Mouse (Mus musculus) common myeloid progenitor, adult 5-6 weeks (primary cell): ENCODE data around the gene S100a11. TPM values are rescaled to one million over a fixed set of nuclear protein-coding genes. Genes with fewer than 3 reads are reported as not detected.

Source experiments
- ATAC-seq: replicated peaks from 2 replicates; pipeline ENCODE4 v1.8.0; 2016; ENCODE audit warnings: low read depth, mild to moderate bottlenecking, moderate TSS enrichment, inconsistent platforms; ENCODE audit not compliant: poor library complexity, severe bottlenecking
- total RNA-seq: library from RNA; stranded (forward); fragments of 200-1000, 187-1606 nt; gene quantifications from 2 replicates; pipeline ENCODE4 v1.2.3, GENCODE M21; 2017

The S100a11 gene
- total RNA-seq, 1 experiment from 2014 or later, result 46.0 TPM

DNA sequence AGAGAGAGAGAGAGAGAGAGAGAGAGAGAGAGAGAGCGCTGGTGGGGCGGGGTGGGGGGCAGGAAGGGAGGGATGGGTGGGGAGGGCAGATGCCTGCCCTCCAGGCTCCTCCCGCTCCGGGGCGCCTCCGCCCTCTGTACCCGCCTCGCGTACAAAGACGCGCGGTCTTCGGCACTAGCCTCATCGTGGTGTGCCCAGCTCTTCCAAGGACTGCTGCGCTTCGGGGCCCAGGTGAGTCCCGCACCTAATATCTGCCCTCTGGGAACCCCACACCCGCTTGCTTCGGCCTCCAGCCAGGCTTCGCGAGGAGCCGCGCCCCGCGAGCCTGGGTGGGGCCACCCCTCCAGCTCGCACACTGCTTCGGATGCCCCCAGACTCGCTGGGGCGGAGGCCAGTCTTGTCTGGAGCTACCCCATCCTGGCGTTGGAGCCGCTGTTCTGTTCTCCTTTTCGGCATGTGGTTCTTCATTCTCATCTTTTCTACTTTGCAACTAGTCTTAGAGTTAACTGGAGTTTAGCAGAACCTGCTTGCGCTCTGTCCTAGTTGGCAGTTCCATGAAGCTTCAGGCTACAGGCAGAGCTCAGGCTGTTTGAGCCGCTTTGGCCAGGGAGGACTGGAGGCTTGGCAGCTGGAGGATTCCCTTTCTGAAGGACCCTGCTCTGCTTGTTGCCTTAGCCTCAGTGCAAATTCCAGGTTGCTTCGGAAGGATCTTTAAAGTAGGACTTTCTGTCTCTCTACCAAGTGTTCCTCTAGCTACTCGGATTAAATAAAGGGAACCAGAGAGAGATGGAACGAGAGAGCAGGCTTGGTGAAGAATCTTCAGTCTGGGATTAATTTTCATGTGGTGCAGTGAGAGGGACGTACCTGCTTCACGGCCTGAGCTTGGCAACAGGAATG lies 34.9 kb downstream of the S100a11 start, which contains the start of gene S100a10:
Gene S100a10 (plus strand): TSS at position 100 of the 897 bp plus-strand sequence.
- ATAC-seq, result peak; percentile 48

DNA sequence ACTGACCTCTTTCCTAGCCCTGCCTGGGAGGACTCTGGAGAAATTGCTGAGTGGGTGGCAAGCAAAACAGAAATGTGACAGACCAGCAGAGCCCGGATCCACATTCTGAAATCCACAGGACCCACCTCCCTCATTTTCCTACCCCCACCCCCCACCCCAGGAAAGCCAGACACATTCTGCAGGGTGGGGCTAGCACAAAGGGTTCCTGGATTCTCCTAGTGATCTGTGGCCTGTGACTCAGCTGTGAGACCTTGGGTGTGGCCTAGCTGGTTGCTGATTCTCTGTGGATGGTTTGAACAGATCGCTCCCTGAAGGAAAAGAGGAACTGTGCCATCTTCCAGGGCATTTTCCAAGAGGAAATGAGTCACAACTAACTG lies 35.6 kb downstream of the S100a11 start:
- ATAC-seq, result peak; percentile 44

GRCm38 (mm10) chr3:93556599-93556998 lies 36.3 kb downstream of the S100a11 start:
- no peak for ATAC-seq

DNA sequence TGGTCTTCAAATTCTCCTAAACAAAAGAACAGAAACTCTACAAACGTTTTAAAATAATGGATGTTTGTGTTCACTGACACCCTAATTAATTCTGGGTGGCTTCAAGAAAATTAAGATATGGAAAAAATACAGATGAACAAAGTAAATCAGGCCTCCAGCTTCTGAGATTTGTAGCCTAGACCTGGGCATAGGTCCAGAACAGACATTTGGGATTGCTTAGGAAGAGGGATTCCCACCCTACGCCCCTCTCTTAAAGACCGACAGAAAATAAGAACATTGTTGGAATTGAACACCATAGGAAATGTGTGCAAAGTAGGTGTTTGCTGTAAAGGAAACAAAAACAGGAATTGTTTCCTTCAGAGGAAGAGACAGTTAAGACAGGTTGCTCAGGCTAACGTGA lies 37.2 kb downstream of the S100a11 start:
- ATAC-seq, result no peak

GRCm38 (mm10) chr3:93559961-93560360 lies 39.7 kb downstream of the S100a11 start:
- ATAC-seq, result no peak

DNA sequence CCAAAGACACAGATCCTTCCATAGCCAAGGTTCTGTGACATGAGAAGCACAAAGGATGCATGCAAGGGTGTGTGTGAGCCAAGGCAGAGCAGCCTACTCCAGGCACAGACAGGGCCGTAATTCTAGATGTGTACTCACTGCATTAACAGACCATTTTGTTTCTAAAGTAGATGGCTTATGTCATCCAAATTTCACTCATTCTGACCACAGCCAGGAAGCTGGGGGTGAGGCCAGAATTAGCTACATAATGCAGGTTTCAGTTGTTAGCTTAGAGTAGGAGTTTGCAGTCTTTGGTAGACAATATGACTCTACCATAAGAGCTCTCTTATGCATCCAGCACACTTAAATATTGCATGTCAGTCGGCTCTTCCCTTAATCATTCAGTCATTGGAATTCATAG lies 42.1 kb downstream of the S100a11 start:
- ATAC-seq, result peak; percentile 72

DNA sequence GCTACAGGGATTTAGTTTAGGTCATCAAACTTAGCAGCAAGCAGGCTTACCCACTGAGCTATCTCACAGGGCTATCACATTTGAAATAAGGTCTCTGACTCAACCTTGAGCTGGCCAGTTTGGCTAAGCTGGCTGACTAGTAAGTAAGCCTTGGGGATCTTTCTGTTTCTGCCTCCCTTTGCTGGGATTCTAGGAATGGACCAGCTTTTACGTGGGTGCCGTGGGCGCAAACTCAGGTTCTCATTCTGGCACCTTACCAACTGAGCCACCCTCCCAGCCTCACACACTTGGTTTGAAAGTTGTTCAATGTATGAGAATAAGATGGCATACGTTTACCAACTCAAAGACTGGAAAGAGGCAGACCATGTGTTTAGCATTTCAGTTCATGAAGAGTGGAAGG lies 42.9 kb downstream of the S100a11 start:
- ATAC-seq, result no peak

DNA sequence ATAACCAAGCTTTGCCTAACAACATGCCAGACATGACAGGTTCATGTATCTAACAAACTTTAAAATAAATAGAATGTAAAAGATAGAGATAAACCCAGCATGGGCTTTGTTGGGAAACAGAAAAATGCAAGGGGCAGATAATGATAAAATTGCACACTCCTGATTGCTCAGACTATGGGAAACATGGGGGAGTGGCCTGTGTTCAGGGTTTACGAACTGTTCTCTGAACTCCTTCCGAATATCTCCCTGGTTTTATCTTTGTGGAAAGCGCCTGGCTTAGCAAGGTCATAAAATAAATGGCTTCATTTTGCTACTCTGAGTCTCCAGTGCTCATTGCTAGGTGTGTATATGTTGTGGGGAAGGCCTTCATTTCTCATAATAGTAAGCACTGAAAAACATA lies 46.6 kb downstream of the S100a11 start:
- ATAC-seq, result no peak

DNA sequence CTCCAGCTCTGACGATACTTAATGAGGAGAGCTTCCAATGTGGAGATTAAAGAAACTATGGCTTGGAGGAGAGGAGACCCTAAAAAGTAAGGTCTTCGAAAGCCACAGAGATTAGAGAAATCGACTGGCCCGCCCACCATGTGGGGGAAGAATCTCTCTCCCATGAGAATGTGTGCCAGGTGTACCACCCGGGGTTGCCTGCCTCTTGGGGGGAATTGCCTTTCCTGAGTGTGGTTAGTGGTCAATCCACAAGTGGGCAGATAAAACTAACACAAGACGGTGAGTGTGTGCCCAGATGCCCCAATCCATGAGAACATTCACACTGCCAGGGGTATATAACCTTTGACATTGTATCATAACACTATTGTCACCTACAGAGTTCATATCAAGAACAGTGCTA lies 47.4 kb downstream of the S100a11 start:
- ATAC-seq, result no peak

- ATAC-seq, result no peak
Measured at GRCm38 (mm10) chr3:93568428-93569040, 48.2 kb downstream of the S100a11 start.

DNA sequence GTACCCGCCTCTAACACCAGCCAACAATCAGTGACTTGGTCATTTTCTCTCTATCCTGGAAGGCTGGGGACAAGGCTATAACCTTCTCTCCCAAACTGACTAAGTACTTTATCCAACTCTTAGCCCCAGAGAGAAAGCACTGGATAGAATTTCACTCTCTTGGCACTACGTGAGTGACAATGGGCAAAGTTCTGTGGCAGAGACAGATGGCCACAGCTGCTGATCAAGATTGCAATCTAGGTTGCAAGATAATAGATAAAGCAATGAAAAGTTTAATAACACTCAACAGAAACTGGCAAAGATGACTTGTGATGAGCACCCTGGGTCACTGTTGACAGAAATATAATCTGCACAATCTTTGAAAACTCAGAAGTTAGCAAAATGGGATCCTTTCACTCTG lies 48.8 kb downstream of the S100a11 start:
- ATAC-seq, result no peak

DNA sequence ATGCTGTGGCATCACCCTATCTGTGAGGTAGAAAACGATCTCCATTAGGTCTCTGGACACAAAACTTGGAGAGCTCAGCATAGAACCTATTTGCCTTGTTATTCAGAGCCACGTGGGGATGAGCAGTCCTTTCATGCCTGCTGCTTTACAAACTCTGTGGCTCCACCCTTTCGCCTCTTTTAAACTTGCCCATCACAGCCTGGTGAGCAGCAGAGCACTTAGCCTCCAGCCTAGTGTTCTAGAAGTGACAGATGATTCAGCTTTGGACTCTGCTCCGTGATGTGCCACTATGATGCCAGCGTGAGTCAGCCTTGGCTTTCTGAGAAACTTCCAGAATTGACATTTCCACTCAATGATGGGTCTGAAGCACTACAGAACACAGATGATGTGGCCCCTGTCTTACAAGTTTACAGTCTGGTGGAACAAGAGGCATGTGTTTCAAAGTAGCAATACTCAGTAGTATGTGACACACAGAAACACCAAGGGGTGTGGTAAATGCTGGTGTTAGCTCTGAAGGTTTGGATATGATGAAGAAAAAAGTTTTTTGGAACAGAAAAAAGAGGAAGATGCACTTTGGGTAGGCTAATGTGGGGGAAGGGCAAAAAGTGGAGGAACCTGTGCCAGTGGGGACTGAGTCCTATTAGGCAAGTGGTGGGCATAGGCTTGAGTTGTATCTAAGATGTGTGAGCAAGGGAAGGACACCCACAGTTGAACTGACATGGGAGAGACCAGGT lies 51.9 kb downstream of the S100a11 start:
- ATAC-seq, result peak; percentile 62

Other genes starting within 250 kb of the S100a11 start
- not detected in 2 replicates for gene Flg, start 247.0 kb upstream of the S100a11 start, total RNA-seq
- not detected in 2 replicates for gene Hrnr, start 200.7 kb upstream of the S100a11 start, total RNA-seq
- not detected in 2 replicates for gene Rptn, start 126.8 kb upstream of the S100a11 start, total RNA-seq
- 0.19 TPM in 1 of 2 replicates, not detected in the other for gene Tchh, start 78.2 kb upstream of the S100a11 start, total RNA-seq
- not detected in 2 replicates for gene Tchhl1, start 51.7 kb upstream of the S100a11 start, total RNA-seq
- gene S100a10, start 34.6 kb downstream of the S100a11 start, total RNA-seq, result 282 and 405 TPM in 2 replicates
- gene Tdpoz2, start 132.2 kb downstream of the S100a11 start, total RNA-seq, result not detected in 2 replicates
- not detected in 2 replicates for gene Tdpoz1, start 155.8 kb downstream of the S100a11 start, total RNA-seq
- not detected in 2 replicates for gene Gm37596, start 172.6 kb downstream of the S100a11 start, total RNA-seq